Mouse (Mus musculus): ENCODE measurements at regions not wholly inside any gene's neighbourhood (a gene's known extent, or its start where the extent isn't known, plus 50 kb on each side); places are given as distances from the start of the nearest gene placed in this dataset.

DNA sequence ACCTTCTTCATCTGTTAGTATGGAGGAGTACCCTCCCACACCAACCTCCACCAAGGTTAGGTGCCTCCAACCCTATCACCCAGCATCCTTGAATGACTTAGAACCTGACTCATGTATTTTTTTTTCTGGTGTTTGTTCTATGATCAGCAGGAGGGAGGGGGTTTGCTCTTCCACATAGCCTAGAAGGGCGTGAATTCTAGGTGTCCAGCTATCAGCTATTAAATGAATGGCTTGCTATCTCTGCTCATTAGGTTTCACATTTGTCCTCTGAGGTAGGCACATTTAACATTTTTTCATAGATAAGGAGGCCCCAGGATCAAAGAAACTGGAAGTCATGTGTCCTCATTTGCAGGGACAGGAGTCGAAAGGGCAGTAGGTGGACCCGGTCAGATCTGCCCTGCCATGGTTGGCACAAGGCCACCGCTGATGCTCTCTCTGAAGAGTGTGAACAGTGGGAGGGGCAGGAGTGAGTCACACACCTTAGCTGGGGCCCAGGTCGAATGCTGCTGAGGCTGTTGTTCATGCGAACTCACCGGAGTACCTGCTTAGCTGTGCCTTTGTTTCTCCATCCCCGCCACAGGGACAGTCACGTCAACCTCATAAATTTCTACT lies 424.4 kb downstream of the Med13l start:
- intact Hi-C loops (cut with DNase I), result no loop called here
- Histone ChIP-seq H3K4me3 (no peak overlapping the region), H3K4me1 (ENCODE audit: control insufficient read depth, insufficient read depth, low read length) (peaks cover 2% of the 10 kb centered on the region), H3K9ac (ENCODE audit: low read depth, low read length) (no peak overlapping the region), H3K79me2 (replicated peaks; ENCODE audit: control insufficient read depth, insufficient read depth, low read length) (no peaks in the 10 kb centered on the region), H3K27ac (no peak overlapping the region), H3K27me3 (ENCODE audit: control insufficient read depth, insufficient read depth, low read length) (no peaks in the 10 kb centered on the region), H3K36me3 (ENCODE audit: control insufficient read depth, insufficient read depth, low read length) (no peaks in the 10 kb centered on the region)
- 76% methylated on average over 9 of the region's 9 CpGs for WGBS
- TF ChIP-seq EP300 (IDR thresholded peaks at IDR 0.05; ENCODE audit: insufficient read depth, low read depth, low read length) (no peak), CTCF (IDR thresholded peaks at IDR 0.05) (no peak), POLR2A (IDR thresholded peaks at IDR 0.05; ENCODE audit: insufficient read depth, low read depth, low read length) (no peak)
- DNase-seq, result no peak

DNA sequence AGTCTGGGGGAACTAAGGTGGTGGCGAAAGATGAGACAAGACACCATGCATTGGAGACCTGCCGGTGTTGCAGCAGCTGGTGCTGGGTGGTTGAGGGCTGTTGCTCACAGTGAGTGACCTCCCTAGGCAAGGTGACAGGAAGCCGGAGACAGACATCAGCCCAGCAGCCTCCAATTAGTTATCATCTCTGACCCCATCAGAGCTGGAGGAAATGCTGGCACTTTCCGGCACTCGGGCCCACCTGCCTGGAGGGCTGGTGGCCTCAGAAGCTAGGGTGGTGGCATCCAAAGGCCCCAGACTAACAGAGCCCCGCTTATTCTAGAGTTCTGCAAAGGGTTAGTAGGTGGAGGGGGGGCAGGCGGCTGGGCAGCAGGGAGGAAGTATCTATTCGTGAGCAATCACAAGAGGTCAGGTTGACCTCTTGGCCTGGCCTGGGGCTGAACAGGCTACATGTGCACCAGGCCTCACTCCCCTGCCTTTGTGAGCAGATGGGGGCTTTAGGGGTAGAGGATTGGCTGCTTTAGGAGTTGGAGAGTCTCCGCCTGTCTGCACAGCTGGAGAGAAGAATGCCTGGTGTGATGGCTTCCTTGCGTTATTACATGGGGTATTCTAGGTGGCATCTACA lies 427.0 kb downstream of the Med13l start:
- Histone ChIP-seq H3K36me3 (ENCODE audit: control insufficient read depth, insufficient read depth, low read length) (no peaks in the 10 kb centered on the region), H3K4me1 (ENCODE audit: control insufficient read depth, insufficient read depth, low read length) (no peaks in the 10 kb centered on the region; the same call in 1 of the 2 replicates), H3K27ac (no peak overlapping the region), H3K9ac (ENCODE audit: low read depth, low read length) (no peak overlapping the region), H3K27me3 (ENCODE audit: control insufficient read depth, insufficient read depth, low read length) (no peaks in the 10 kb centered on the region), H3K79me2 (replicated peaks; ENCODE audit: control insufficient read depth, insufficient read depth, low read length) (no peaks in the 10 kb centered on the region), H3K4me3 (no peak overlapping the region)
- intact Hi-C loops (cut with DNase I), result no loop called here
- no peak for DNase-seq
- 76% methylated on average over 10 of the region's 10 CpGs for WGBS
- no peak for TF ChIP-seq CTCF (IDR thresholded peaks at IDR 0.05)
- no peak for TF ChIP-seq EP300 (IDR thresholded peaks at IDR 0.05; ENCODE audit: insufficient read depth, low read depth, low read length)

DNA sequence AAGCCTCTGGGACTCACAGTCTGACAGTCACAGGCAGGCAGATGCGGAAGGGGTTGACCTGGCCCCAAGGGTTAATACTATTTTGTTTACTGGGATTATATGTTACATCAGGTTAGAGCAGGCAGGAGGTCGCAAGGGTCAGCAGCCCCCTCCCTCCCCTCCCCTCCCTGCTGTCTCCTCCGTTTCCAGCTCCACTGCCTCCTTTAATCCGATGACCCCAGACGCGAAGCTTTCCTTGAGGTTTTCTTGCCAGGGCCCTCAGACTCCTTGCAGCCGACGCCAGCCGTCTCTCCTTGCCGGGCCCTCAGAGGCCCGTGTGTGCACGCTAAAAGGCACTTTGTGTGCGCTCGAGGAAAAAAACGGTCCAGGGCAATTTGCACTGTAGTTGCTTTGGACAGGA lies 438.6 kb downstream of the Med13l start:
- no peaks in the 10 kb centered on the region for H3K79me2 ChIP-seq (replicated peaks; ENCODE audit: control insufficient read depth, insufficient read depth, low read length)
- 35% methylated on average over 15 of the region's 15 CpGs for WGBS
- H3K9ac ChIP-seq (ENCODE audit: low read depth, low read length), result no peak overlapping the region
- H3K27me3 ChIP-seq (ENCODE audit: control insufficient read depth, insufficient read depth, low read length), result no peaks in the 10 kb centered on the region
- TF ChIP-seq EP300 (IDR thresholded peaks at IDR 0.05; ENCODE audit: insufficient read depth, low read depth, low read length) (no peak), CTCF (IDR thresholded peaks at IDR 0.05) (no peak), POLR2A (IDR thresholded peaks at IDR 0.05; ENCODE audit: insufficient read depth, low read depth, low read length) (no peak)
- no peak for DNase-seq
- no peak overlapping the region for H3K27ac ChIP-seq
- H3K4me3 ChIP-seq, result no peak overlapping the region
- intact Hi-C loops (cut with DNase I), result no loop called here
- peaks cover 1% of the 10 kb centered on the region; the same call in 1 of the 2 replicates for H3K4me1 ChIP-seq (ENCODE audit: control insufficient read depth, insufficient read depth, low read length)
- no peaks in the 10 kb centered on the region for H3K36me3 ChIP-seq (ENCODE audit: control insufficient read depth, insufficient read depth, low read length)

DNA sequence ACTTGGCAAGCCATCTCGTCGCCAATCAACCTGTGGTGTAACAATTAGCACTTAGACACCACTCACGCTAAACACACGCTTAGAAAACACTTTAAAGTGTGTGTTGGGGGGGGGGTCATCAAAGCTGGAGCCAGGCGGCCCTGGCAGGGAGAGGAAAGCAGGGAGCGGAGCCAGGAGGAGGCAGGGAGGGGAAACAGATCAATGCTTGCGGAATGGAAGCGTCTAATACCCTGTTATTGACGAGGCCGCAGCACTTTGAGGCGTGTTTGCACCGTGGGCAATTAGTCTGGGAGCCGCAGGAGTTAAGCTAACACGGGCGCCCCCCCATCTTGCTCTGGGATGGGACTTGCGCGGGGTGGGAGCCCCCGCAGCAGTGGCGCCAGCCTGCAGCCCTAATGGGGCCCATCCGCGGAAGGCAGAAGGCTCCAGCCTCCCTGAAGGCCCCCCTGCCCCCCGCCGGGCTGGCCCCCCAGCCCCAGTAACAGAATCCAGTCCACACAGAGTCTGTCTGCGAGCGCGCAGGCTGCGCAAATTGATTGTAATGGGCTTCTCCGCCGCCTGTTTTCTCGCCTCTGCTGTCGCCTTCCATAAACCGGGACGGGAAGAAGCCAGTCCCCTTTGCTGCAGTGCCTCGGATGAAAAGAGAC lies 445.5 kb downstream of the Med13l start:
- TF ChIP-seq EP300 (IDR thresholded peaks at IDR 0.05; ENCODE audit: insufficient read depth, low read depth, low read length) (no peak), CTCF (IDR thresholded peaks at IDR 0.05) (no peak), POLR2A (IDR thresholded peaks at IDR 0.05; ENCODE audit: insufficient read depth, low read depth, low read length) (no peak)

DNA sequence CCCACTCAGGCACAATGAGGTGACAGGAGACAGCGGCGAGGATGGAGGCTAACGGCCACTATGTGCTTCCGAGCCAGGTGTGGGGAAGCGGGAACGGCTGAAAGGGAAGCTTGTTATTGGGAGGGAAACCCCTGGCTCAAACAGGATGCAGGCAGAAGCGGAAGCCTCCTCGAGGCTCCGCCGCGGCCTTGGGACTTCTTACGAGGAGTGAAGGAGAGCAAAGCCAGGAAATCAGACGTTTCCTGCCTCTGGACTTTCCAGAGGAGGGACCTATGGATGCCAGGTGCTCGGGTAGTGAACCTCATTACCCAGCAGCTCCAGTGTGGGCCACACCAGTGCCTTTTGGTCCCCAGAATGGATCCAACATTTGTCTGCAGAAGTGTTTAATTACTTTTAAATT lies 449.6 kb downstream of the Med13l start:
- Histone ChIP-seq H3K79me2 (replicated peaks; ENCODE audit: control insufficient read depth, insufficient read depth, low read length) (no peaks in the 10 kb centered on the region), H3K9ac (ENCODE audit: low read depth, low read length) (no peak overlapping the region), H3K27me3 (ENCODE audit: control insufficient read depth, insufficient read depth, low read length) (peaks cover 6% of the 10 kb centered on the region), H3K36me3 (ENCODE audit: control insufficient read depth, insufficient read depth, low read length) (no peaks in the 10 kb centered on the region), H3K27ac (no peak overlapping the region), H3K4me1 (ENCODE audit: control insufficient read depth, insufficient read depth, low read length) (no peaks in the 10 kb centered on the region), H3K4me3 (no peak overlapping the region)
- no peak for DNase-seq
- 38% methylated on average over 14 of the region's 14 CpGs for WGBS
- intact Hi-C loops (cut with DNase I), result no loop called here
- no peak for TF ChIP-seq POLR2A (IDR thresholded peaks at IDR 0.05; ENCODE audit: insufficient read depth, low read depth, low read length)
- TF ChIP-seq EP300 (IDR thresholded peaks at IDR 0.05; ENCODE audit: insufficient read depth, low read depth, low read length), result no peak
- TF ChIP-seq CTCF (IDR thresholded peaks at IDR 0.05), result no peak

More for the DNA sequence above, 445.5 kb downstream of the Med13l start:
- Histone ChIP-seq H3K27ac (no peak overlapping the region), H3K9ac (ENCODE audit: low read depth, low read length) (peak overlapping the region; percentile 16), H3K4me3 (0 out of 2 replicates have a peak overlapping the region, but pooled peaks have one; percentile 28), H3K79me2 (replicated peaks; ENCODE audit: control insufficient read depth, insufficient read depth, low read length) (no peaks in the 10 kb centered on the region), H3K36me3 (ENCODE audit: control insufficient read depth, insufficient read depth, low read length) (no peaks in the 10 kb centered on the region), H3K27me3 (ENCODE audit: control insufficient read depth, insufficient read depth, low read length) (peaks cover 6% of the 10 kb centered on the region), H3K4me1 (ENCODE audit: control insufficient read depth, insufficient read depth, low read length) (no peaks in the 10 kb centered on the region)
- 11% methylated on average over 34 of the region's 34 CpGs for WGBS
- intact Hi-C loops (cut with DNase I), result loop anchor here (2.0 kb wide), 1 partner anchor 25 kb away; no protein-coding TSS in a partner anchor
- no peak for DNase-seq

DNA sequence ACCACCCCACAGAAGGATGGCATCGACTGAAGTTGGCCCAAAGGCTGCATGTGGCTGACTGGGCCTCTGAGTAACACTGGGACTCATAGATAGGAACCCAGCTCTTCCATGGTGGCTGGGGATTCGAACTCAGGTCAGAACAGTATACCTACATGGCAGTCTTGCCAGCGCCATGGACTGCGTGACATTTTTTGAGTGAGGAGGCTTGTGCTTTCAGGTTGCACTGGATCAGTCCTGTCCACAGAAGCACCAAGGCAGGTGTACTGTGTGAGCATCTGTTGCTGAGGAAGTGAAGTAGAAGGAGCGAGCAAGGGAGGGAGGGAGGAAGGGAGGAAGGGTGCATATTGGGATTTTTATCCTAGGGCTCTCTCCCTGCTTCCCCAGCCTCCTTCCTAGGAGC lies 454.7 kb downstream of the Med13l start:
- H3K36me3 ChIP-seq (ENCODE audit: control insufficient read depth, insufficient read depth, low read length), result no peaks in the 10 kb centered on the region
- 87% methylated on average over 5 of the region's 5 CpGs for WGBS
- no peak for TF ChIP-seq CTCF (IDR thresholded peaks at IDR 0.05)
- no peak for TF ChIP-seq EP300 (IDR thresholded peaks at IDR 0.05; ENCODE audit: insufficient read depth, low read depth, low read length)
- TF ChIP-seq POLR2A (IDR thresholded peaks at IDR 0.05; ENCODE audit: insufficient read depth, low read depth, low read length), result no peak
- no peak for DNase-seq
- no peaks in the 10 kb centered on the region for H3K4me1 ChIP-seq (ENCODE audit: control insufficient read depth, insufficient read depth, low read length)
- H3K4me3 ChIP-seq, result no peak overlapping the region
- no peaks in the 10 kb centered on the region for H3K79me2 ChIP-seq (replicated peaks; ENCODE audit: control insufficient read depth, insufficient read depth, low read length)
- no peak overlapping the region for H3K9ac ChIP-seq (ENCODE audit: low read depth, low read length)
- no peaks in the 10 kb centered on the region for H3K27me3 ChIP-seq (ENCODE audit: control insufficient read depth, insufficient read depth, low read length)
- no peak overlapping the region for H3K27ac ChIP-seq
- intact Hi-C loops (cut with DNase I), result no loop called here

Measured in heart, adult 2 months (tissue).